Mouse (Mus musculus) gastrocnemius, postnatal 36 days (tissue): ENCODE results near the gene Tns2. TPM values are rescaled to one million over a fixed set of nuclear protein-coding genes. Genes with fewer than 3 reads are reported as not detected.

Source experiments
- DNase-seq, 2 experiments: peaks; one replicate each; pipeline ENCODE4 v3.0.0; 2022
- intact Hi-C: fragments of 180-260 bp; cut with DNase I; formaldehyde crosslinking; loops from one replicate; pipeline ENCODE4 v1.15.1; 2025
- total RNA-seq, 2 experiments: library from RNA; stranded (reverse); gene quantifications; 2 replicates each; pipeline ENCODE4 v1.2.3; 2021

Tns2 gene
- total RNA-seq, 2 experiments from 2014 or later = 34.7 to 36.0 TPM

DNA sequence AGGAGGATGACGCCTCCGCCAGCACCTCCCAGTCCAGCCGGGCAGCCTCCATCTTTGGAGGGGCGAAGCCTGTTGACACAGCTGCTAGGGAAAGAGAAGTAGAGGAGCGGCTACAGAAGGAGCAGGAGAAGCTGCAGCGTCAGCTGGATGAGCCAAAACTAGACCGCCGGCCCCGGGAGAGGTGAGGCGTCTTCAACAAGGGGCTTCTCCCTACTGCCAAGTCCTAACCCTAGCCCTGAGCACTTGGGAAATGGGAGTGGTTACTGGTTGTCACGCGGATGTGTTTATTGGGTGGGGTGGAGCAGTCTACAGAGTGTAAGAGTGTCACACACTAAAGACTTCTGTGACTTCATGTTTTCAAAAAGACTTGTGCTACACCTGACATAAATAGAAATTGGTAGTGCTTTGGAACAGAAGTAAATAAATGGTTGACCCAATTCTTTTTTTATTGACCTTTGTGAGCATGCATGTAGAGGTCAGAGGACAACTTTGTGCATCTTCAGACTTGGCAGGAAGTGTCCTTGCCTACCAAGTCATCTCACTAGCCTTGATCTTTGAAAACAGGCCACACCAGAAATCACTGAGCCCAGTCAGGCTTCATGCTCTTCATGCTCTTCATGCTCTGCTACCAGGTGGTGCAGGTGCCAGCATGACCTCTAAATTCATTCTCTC lies 10.2 kb upstream of the Tns2 start:
- DNase-seq = no peak
- intact Hi-C loops = no loop called here

GRCm38 (mm10) chr15:102091063-102091679 lies 9.0 kb upstream of the Tns2 start:
- intact Hi-C loops = no loop called here

DNA sequence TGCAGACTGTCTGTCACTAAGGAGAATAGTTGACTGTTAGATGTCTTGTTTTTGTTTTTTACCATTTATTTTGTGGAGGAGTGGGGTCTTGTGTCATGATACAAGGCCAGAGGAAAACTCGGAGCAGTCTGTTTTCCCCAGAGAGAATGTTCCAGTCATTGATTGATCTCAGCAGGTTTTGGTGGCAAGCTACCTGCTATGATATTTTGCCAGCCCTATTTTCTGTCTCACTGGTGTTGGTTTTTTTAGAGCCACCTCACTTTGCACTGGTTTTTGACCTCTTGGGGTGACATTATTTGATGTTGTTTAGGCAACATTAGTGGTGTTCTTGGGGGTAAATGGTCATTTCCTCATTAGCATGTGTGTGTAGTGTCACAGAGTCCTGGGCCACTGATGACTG lies 8.5 kb upstream of the Tns2 start:
- DNase-seq = no peak
- intact Hi-C loops = no loop called here

More at GRCm38 (mm10) chr15:102091063-102091679, 9.0 kb upstream of the Tns2 start:
- no peak for DNase-seq

DNA sequence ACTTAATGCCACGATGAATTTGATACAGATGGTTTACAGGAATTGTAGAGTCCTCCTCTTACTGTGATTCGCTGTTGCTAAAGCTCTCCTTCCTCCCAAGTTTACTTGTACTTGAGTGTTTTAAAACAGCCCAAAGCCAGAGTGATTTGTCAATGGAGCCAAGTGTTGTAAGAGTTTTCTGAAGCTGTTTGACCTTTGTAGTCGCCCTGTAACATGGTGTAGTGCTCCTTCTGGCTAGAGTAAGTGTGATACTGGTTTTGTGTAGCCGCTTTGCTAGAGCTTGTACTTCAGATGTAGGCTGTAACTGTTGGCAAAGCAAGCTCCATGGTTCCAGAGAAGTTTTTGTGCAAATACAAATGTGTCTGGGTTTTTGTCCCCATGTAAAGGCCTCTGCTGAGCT lies 8.0 kb upstream of the Tns2 start:
- intact Hi-C loops = no loop called here

GRCm38 (mm10) chr15:102094157-102094556 lies 6.1 kb upstream of the Tns2 start:
- intact Hi-C loops = no loop called here
- DNase-seq = no peak

More for the DNA sequence above, 8.0 kb upstream of the Tns2 start:
- DNase-seq = no peak

GRCm38 (mm10) chr15:102094988-102095387 lies 5.2 kb upstream of the Tns2 start:
- DNase-seq = no peak
- intact Hi-C loops = no loop called here

DNA sequence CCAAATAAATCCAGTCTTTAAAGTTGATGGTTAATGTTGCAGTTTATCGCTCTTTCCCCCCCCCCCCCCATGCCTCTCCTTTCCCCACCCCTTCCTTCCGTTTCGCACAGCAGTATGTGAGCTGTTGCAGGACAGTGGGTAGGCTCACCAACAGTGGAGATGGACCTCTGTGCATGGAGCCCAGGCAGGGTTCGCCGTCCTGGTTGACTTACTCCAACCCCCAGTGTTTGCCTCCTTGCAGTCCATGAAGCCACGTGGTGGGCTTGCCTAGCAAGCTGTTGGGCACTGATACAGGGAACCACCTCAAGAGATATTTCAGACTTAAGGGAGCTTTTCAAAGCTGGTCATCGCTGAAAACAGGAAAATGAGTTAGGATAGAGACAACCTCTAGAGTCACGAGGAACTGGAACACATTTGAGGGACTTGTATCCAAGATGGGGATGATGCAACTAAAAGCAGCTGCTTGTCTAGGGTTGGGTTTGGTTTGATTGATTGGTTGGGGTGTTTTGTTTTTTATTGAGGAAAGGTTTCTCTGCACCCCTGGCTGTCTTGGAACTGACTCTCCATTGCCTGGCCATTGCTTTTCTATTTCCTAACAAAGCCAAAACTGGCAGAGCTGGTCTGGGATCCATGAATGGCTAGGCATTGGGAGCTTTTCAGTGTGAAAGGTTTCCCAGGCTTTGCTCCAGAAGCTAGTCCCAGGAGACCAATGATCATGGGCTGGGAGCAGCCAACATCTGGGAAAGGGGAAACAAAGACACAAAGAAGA lies 2.9 kb upstream of the Tns2 start:
- intact Hi-C loops = no loop called here

DNA sequence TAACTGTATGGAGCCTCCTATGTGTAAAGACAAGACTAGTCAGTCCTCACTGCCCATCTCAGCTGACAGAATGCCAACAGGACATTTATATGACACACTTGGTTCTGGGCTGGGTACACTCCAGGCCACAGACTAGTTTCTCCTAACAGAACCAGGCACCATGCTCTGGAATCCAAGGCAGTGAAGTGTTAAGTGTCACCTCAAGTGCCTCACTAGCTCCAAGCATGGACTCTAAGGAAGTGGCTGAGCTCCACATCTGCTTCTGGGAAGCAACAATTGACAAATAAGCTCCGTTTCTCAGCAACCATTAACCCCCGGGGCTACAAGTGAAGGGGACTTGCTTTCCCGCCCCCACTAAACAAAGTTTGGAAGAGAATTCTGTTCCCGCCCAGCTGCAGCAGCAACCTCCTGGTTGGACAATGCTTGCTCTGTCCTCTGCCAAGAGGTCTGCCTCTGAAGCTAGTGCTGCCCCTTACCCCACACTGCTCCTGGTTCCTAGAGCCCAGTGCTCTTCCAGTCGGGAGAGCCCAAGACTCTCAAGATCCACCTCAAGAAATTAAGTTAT lies 2.1 kb upstream of the Tns2 start:
- DNase-seq = peak; percentile 32 to 38
- intact Hi-C loops = no loop called here

More for the DNA sequence above, 2.9 kb upstream of the Tns2 start:
- DNase-seq = peak; percentile 57 to 61

- DNase-seq = no peak
- intact Hi-C loops = no loop called here
These were observed 953 bp upstream of the Tns2 start for GRCm38 (mm10) chr15:102099260-102099659.

GRCm38 (mm10) chr15:102099771-102100160 lies 447 bp upstream of the Tns2 start:
- DNase-seq = no peak
- intact Hi-C loops = no loop called here

- intact Hi-C loops = no loop called here
These were observed 921 bp downstream of the Tns2 start for GRCm38 (mm10) chr15:102100996-102101671.

GRCm38 (mm10) chr15:102101672-102102541 lies 1.7 kb downstream of the Tns2 start:
- DNase-seq = peak; percentile 55 to 57
- intact Hi-C loops = no loop called here

More at GRCm38 (mm10) chr15:102100996-102101671, 921 bp downstream of the Tns2 start:
- DNase-seq = peak in 1 of 2 experiments; percentile 33

DNA sequence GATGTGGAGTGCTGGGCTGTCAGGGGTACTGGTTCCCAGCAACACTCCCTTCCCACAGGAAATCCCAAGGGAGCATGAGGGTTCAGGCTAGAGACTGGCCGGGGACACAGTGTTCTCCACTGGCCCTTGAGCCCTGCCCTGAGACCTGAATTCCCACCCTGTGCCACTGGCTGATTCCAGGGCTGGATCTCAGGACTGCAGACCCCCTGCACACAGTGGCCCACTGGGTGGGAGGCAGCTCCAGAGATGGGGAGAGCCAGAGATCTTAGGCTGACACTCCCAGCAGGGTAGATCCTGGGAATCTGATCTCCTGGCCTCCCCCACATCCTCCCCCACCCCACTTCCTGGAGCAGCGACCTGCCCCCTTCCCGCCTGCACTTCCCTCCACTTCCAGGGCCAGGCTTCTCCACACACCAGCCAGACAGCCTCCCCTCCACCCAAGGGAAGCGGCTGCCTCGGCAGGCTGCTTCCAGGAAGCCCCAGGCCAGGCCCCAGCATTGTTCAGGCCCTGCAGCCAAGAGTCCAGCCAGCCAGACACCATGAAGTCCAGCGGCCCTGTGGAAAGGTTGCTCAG lies 2.4 kb downstream of the Tns2 start:
- intact Hi-C loops = no loop called here
- DNase-seq = peak; percentile 73 to 76

DNA sequence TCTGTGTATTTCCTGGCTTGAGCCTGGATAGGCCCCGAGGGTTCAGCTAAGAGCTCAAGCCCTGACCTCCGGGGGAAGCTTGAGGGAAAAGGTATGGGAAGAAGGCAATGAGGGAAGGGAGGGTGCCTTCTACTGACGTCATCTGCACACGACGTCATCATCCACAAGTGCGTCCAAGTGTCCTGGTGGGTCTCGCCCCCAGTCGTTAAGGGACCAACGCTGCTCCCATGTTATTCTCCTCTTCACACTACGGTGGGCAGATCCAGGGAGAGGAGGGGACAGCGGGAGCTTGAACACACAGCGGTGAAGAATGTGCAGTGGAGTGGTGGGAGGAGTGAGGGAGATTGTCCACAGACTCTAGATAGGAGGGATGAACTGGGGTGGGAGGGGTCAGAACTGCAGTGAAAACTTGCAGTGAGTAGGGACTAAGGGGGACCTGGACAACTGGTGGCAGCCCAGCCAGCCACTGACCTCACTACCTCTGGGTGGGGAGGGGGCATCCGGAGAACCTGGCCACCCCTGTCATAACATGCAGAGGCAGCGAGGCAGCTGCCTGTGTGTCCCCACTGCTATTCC lies 3.2 kb downstream of the Tns2 start:
- peak in 1 of 2 experiments; percentile 68 for DNase-seq
- intact Hi-C loops = no loop called here

GRCm38 (mm10) chr15:102103947-102104555 lies 3.8 kb downstream of the Tns2 start:
- intact Hi-C loops = no loop called here

GRCm38 (mm10) chr15:102105360-102105759 lies 5.1 kb downstream of the Tns2 start:
- intact Hi-C loops = no loop called here
- DNase-seq = peak; percentile 74 to 85

More at GRCm38 (mm10) chr15:102103947-102104555, 3.8 kb downstream of the Tns2 start:
- peak; percentile 81 to 91 for DNase-seq

- no peak for DNase-seq
- intact Hi-C loops = no loop called here
These were observed 5.8 kb downstream of the Tns2 start for GRCm38 (mm10) chr15:102105764-102106730.
